Mouse (Mus musculus) heart, embryonic 12.5 days (tissue): ENCODE results near the gene Slit1. TPM values are rescaled to one million over a fixed set of nuclear protein-coding genes. Genes with fewer than 3 reads are reported as not detected.
A peak's percentile ranks its signal among the peaks of the same experiment; 100 is the strongest.

Experiments
- ATAC-seq: fragments of 200-750 bp; cut with Nextera tagmentation; 2 replicates; pipeline ENCODE4 v1.8.0; 2017; ENCODE audit warnings: moderate TSS enrichment, moderate library complexity; ENCODE audit not compliant: insufficient number of reproducible peaks, low FRiP score
- H3K27ac ChIP-seq: fragments of 300-500 bp; sonication (generic); 2 replicates; pipeline ENCODE4 v1.5.1; 2016; ENCODE audit warnings: mild to moderate bottlenecking, moderate library complexity; ENCODE audit not compliant: poor library complexity, severe bottlenecking
- H3K27me3 ChIP-seq: fragments of 300-500 bp; sonication (generic); replicated peaks from 2 replicates; pipeline ENCODE4 v1.6.1; 2016; ENCODE audit warnings: mild to moderate bottlenecking, moderate library complexity
- H3K36me3 ChIP-seq: fragments of 300-500 bp; sonication (generic); 2 replicates; pipeline ENCODE4 v1.6.1; 2016; ENCODE audit warnings: mild to moderate bottlenecking, moderate library complexity
- H3K4me1 ChIP-seq: fragments of 300-500 bp; sonication (generic); replicated peaks from 2 replicates; pipeline ENCODE4 v1.6.1; 2016; ENCODE audit warnings: mild to moderate bottlenecking
- H3K4me2 ChIP-seq: fragments of 300-500 bp; sonication (generic); 2 replicates; pipeline ENCODE4 v1.6.1; 2016; ENCODE audit warnings: mild to moderate bottlenecking, moderate library complexity
- H3K4me3 ChIP-seq: fragments of 300-500 bp; sonication (generic); 2 replicates; pipeline ENCODE4 v1.5.1; 2016; ENCODE audit warnings: mild to moderate bottlenecking
- H3K9ac ChIP-seq: fragments of 300-500 bp; sonication (generic); 2 replicates; pipeline ENCODE4 v1.6.1; 2016; ENCODE audit warnings: mild to moderate bottlenecking, moderate library complexity
- H3K9me3 ChIP-seq: fragments of 300-500 bp; sonication (generic); replicated peaks from 2 replicates; pipeline ENCODE4 v1.6.1; 2016; ENCODE audit warnings: mild to moderate bottlenecking, moderate library complexity
- WGBS: fragments of 180-500 bp; shearing (Covaris S2); methylation state at CpG from one replicate; pipeline ENCODE4 v1.1.7; 2016; 5-methylcytosine and 5-hydroxymethylcytosine counted together
- polyA plus RNA-seq: library from polyadenylated mRNA; unstranded; fragments of >200 nt; fragmentation: Nextera tagmentation; extraction: Ambion mirVana; gene quantifications from 2 replicates; pipeline ENCODE4 v1.2.1, GENCODE M21; 2016

Slit1 gene
- polyA plus RNA-seq, 1 experiment from 2014 or later: 0.13 TPM

DNA sequence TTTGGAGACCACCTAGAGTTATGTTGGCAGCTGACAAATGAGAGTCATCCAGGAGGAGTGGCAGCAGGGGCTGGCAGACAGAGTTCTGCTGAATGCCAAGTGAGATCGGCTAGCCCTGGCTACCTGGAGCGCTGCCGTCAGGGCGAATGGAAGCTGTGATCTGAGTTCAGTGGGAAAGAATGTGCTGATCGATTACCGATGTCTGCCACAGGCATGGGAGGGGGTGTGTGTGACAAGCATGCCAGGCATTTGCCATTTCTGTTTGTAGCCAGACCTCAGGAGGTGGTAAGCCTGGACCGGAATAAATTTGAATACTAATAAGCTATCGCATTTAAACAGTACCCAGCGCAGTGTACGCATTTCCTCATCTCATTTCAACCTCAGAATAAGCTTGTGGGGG is 91.5 kb downstream of the Slit1 start:
- WGBS: 39% methylated on average over 10 of the region's 10 CpGs
- Histone ChIP-seq H3K4me3 (no peak overlapping the region), H3K9me3 (no peaks in the 10 kb centered on the region), H3K36me3 (no peaks in the 10 kb centered on the region), H3K4me2 (no peak overlapping the region), H3K27me3 (peaks cover 84% of the 10 kb centered on the region), H3K9ac (no peak overlapping the region), H3K4me1 (no peaks in the 10 kb centered on the region), H3K27ac (no peak overlapping the region)
- ATAC-seq: no peak

DNA sequence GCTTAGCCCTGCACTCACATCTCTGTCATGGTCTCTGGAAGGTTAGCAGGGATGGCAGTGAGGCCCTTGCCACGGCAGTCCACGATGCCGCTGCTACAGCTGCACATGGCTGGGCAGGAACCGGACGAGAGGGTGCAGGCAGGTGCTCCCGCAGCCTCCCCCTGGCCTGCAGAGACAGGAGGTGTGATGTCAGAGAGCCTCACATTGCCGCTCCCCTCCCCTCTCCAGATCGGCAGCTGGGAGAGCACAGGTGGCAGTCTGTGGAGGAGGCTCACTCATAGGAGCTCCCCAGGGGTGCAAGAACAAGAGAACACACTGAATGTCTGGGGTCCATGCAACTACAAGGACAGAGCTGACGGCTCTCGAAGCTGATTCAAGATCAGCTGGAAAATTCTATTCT is 94.1 kb downstream of the Slit1 start:
- Histone ChIP-seq H3K27ac (no peak overlapping the region), H3K36me3 (no peaks in the 10 kb centered on the region), H3K4me3 (no peak overlapping the region), H3K9me3 (no peaks in the 10 kb centered on the region; the same call in 1 of the 2 replicates), H3K27me3 (peaks cover 64% of the 10 kb centered on the region), H3K4me1 (no peaks in the 10 kb centered on the region), H3K4me2 (no peak overlapping the region), H3K9ac (no peak overlapping the region)
- 46% methylated on average over 10 of the region's 10 CpGs for WGBS
- ATAC-seq: no peak

DNA sequence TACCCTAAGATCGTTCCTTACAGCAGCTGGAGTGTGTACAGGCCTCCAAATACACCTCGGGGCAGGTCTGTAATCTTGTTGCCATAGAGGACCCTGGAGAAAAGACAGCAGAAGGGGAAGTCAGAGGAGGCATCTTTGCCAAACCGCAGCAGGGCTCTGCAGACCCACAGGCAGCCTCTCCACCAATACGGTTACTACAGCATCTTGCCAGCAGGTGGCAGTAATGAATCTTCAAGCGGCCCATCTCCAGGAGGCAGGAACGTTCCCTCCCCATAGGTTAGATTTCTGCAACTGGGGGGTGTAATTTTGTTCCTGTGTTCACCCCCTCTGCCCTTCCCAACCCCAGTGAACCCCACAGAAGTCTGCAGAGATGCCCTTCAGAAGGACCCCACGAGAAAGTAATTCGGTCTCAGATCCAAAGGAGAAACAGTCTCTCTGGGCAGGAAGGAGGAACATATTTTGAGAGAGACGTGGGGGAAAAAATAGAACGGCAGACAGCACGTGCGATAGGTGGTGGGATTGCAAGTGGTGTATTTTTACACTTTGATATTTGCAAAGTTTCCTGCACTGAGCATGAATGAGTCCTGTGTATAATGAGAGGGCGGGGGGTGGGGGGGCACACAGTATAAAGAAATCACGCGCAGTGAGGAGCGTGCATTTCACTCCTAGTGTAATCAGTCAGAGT is 96.4 kb downstream of the Slit1 start:
- H3K4me3 ChIP-seq: no peak overlapping the region
- no peaks in the 10 kb centered on the region for H3K4me1 ChIP-seq
- H3K9ac ChIP-seq: no peak overlapping the region
- 33% methylated on average over 16 of the region's 16 CpGs for WGBS
- H3K36me3 ChIP-seq: no peaks in the 10 kb centered on the region
- H3K27me3 ChIP-seq: peaks cover 42% of the 10 kb centered on the region
- H3K9me3 ChIP-seq: no peaks in the 10 kb centered on the region; the same call in 1 of the 2 replicates
- H3K4me2 ChIP-seq: peak overlapping the region; percentile 43
- no peak overlapping the region for H3K27ac ChIP-seq
- ATAC-seq: no peak

DNA sequence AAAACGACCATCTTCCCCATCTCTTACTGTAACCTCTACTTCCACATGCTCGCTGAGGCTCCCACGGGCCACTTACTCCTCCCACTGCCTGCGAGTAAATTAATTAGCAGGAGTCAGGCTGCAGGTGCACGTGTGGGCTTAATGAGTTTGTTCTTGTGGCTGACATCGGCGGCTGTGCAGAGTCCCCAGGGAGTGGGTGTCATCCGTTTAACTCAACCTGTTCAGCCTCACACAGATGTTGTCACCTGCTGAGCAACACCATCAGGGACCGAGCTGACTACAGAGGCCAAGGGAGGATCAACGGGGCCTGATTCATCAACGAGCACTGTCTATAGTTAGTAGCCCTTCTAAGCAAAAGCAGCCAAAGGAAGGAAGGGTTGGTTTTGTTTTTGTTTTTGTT is 100.5 kb downstream of the Slit1 start:
- no peak overlapping the region for H3K4me3 ChIP-seq
- no peaks in the 10 kb centered on the region for H3K36me3 ChIP-seq
- no peak overlapping the region for H3K27ac ChIP-seq
- H3K27me3 ChIP-seq: peaks cover 10% of the 10 kb centered on the region
- 63% methylated on average over 11 of the region's 11 CpGs for WGBS
- no peak overlapping the region for H3K4me2 ChIP-seq
- no peaks in the 10 kb centered on the region; the same call in 1 of the 2 replicates for H3K9me3 ChIP-seq
- H3K9ac ChIP-seq: no peak overlapping the region
- no peak for ATAC-seq
- no peaks in the 10 kb centered on the region for H3K4me1 ChIP-seq

DNA sequence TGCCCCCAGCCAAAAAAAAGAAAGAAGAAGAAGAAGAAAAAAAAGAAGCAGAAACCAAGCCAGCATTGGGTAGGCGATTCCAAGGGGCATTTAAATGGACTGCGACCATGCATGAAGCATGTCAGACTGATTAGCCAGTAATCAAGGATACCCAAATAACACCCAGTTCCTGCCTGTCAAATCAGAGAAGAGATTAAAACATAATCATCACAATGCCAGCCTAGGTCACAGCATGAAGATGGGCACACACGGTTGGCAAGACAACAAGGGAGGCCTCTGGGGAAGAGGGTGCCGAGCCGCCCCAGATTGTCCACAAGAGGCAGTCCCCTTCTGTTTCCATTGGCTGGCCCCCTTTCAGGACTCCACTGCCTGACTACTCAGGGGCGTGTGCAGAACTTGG is 108.5 kb downstream of the Slit1 start:
- Histone ChIP-seq H3K36me3 (no peaks in the 10 kb centered on the region), H3K4me3 (no peak overlapping the region), H3K4me2 (no peak overlapping the region), H3K27ac (no peak overlapping the region), H3K9ac (no peak overlapping the region), H3K4me1 (0 out of 2 replicates have a peak, but pooled peaks cover 1% of the 10 kb centered on the region), H3K9me3 (no peaks in the 10 kb centered on the region), H3K27me3 (peaks cover 20% of the 10 kb centered on the region)
- no peak for ATAC-seq
- 74% methylated on average over 6 of the region's 6 CpGs for WGBS

DNA sequence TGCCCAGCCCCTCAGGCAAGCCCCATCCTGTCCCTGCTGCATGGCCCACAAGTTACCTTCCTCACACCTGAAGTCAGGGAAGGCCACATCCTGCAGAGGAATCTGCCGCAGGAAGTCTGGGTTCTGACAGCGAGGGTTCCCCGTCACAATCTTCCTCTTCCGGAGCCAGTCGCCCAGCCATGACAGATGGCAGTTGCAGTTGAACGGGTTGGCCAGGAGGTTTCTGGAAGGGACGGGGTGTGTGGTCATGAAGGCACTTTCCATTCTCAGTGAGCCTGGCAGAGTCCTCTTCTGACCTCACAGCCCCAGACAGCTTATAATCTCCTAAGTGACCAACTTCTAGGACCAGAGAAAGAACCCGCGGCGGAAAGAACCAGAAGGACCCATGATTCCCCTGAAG is 109.4 kb downstream of the Slit1 start:
- no peaks in the 10 kb centered on the region for H3K9me3 ChIP-seq
- 0 out of 2 replicates have a peak, but pooled peaks cover 5% of the 10 kb centered on the region for H3K4me1 ChIP-seq
- WGBS: 79% methylated on average over 10 of the region's 10 CpGs
- no peak overlapping the region for H3K4me2 ChIP-seq
- H3K27me3 ChIP-seq: peaks cover 14% of the 10 kb centered on the region; the same call in 1 of the 2 replicates
- H3K9ac ChIP-seq: no peak overlapping the region
- no peak overlapping the region for H3K4me3 ChIP-seq
- no peaks in the 10 kb centered on the region for H3K36me3 ChIP-seq
- H3K27ac ChIP-seq: no peak overlapping the region
- ATAC-seq: no peak

DNA sequence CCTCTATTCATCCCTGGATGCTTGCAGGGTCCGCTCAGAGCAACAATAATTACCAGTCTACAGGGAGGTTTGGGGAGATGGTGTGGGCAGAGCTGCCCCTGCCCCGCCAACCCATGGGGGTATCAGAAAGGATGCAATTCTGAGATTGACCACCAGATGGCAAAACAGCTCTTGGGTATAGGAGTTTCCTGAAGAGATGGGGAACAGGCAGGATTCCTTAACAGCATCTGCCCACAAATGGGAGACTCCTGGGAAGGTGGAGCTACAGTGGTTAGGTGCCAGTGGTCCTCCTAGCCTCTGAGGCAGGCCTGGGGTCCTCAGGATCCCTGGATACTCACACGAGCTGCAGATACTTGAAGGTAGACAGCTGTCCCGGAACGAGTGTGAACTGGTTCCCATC is 113.9 kb downstream of the Slit1 start:
- H3K36me3 ChIP-seq: no peaks in the 10 kb centered on the region
- H3K27me3 ChIP-seq: peaks cover 9% of the 10 kb centered on the region; the same call in 1 of the 2 replicates
- no peaks in the 10 kb centered on the region for H3K9me3 ChIP-seq
- no peak overlapping the region for H3K4me2 ChIP-seq
- 38% methylated on average over 5 of the region's 5 CpGs for WGBS
- H3K9ac ChIP-seq: no peak overlapping the region
- H3K4me1 ChIP-seq: 0 out of 2 replicates have a peak, but pooled peaks cover 5% of the 10 kb centered on the region
- ATAC-seq: no peak
- no peak overlapping the region for H3K27ac ChIP-seq
- H3K4me3 ChIP-seq: no peak overlapping the region

DNA sequence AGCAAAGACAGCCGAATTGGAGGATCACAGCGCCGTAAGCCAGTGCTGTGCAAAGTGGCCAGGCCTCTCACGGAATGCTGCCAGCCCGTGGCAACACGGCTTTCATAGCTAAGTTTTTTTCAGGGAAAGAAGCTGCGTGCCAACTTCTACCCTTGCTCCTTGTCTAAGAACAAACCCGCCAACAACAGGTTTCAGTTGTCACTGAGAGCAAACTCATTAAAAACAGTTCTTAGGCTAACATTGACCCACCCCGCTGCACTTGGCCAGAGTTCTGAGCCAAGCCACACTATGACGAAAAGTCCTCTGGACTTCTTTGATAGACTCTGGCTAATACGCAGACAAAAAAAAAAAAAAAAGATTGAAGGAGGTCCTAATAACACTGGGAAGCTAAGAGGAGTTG is 114.5 kb downstream of the Slit1 start:
- Histone ChIP-seq H3K9me3 (no peaks in the 10 kb centered on the region), H3K27ac (no peak overlapping the region), H3K9ac (no peak overlapping the region), H3K4me3 (no peak overlapping the region), H3K4me1 (0 out of 2 replicates have a peak, but pooled peaks cover 5% of the 10 kb centered on the region), H3K36me3 (no peaks in the 10 kb centered on the region), H3K4me2 (no peak overlapping the region), H3K27me3 (peaks cover 4% of the 10 kb centered on the region; the same call in 1 of the 2 replicates)
- 79% methylated on average over 11 of the region's 11 CpGs for WGBS
- no peak for ATAC-seq

DNA sequence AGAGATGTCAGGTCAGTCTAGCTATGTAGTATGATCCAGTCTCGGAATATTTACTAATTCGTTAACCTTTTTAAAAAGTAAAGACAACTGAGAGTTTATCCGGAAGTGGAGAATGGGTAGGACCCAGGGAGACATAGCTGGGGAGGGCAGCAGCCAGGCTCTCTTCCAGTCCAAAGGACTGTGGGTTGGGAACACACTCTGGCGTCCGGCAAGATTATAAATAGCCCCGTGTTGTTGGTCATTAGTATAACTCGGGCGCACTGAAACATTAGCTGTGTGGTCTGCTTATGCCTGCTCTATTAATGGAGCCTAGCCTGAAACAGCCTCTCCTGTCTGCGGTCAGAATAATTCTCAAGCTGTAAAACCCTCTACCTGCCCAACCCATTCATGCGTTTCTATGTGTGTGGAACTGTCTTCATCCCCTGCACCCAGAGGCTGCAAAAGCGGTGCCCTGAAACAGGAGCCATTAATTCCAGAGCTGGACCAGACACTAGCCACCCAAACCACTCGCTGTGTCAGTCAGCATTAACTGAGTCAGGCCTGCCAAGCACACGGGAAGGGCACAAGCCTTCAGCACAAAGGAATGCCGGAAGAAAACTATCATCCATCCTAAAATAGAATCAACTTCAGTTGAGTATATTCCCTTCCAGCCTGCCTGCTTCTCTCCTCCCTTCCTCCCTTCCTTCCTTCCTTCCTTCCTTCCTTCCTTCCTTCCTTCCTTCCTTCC is 122.9 kb downstream of the Slit1 start:
- Histone ChIP-seq H3K4me2 (no peak overlapping the region), H3K4me3 (no peak overlapping the region), H3K9ac (no peak overlapping the region), H3K27me3 (0 out of 2 replicates have a peak, but pooled peaks cover 6% of the 10 kb centered on the region), H3K27ac (peak overlapping the region; percentile 52), H3K4me1 (peaks cover 28% of the 10 kb centered on the region), H3K9me3 (no peaks in the 10 kb centered on the region), H3K36me3 (no peaks in the 10 kb centered on the region)
- ATAC-seq: no peak
- WGBS: 59% methylated on average over 14 of the region's 14 CpGs

DNA sequence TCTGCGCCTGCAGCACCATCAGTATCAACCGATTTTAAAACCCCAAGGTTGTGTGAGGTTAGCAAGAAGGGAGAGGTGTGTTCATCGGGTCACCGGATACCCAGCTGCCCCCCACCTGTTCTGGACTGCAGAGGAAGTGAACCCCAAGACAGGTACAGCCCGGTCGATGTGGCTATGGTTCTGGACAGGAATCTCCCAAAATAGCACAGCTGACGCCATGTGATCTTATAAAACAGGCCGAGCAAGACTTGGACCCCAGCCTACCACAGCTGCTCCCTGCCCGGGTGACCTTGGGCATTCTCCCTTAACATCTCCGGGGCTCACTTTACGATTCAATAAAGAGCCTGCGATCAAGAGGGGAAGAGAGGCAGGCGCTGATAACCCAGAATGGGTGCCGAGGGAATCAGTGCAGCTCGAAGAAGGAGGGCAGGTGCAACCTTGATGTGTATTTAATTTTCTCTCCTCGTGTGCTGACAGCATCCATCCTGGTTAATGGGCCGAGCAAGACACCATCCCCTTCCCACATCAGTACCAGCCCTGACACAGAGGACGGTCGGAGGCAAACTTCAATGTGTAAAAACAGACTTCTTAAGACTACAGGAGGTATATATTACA is 124.6 kb downstream of the Slit1 start:
- H3K27me3 ChIP-seq: peaks cover 19% of the 10 kb centered on the region
- H3K36me3 ChIP-seq: no peaks in the 10 kb centered on the region
- no peaks in the 10 kb centered on the region for H3K9me3 ChIP-seq
- H3K4me2 ChIP-seq: no peak overlapping the region
- ATAC-seq: no peak
- H3K27ac ChIP-seq: no peak overlapping the region
- no peak overlapping the region for H3K9ac ChIP-seq
- H3K4me3 ChIP-seq: no peak overlapping the region
- WGBS: 60% methylated on average over 19 of the region's 19 CpGs
- H3K4me1 ChIP-seq: peaks cover 28% of the 10 kb centered on the region

DNA sequence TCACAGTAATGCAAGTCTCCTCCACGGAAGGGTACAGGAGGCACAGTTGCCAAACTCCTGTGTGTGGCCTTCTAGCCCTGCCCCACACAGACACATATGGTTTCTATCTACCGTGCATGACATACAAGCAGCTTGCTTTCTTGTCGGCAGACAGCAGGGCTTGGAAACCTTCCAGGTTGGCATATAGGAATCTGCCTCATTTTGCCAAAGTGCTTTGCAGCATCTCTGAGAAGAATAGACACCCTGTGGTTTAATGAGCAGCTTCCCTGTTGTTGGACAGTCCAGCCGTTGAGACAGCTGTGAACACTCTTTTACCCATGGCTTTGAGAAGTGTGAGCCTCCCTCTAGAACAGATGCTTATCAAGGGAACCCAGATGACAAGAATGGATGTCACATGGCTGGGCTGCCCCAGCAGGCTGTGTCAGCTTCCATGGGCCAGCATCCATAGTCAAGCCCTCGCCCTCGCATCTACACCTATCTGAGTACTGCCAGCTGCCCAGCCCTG is 125.3 kb downstream of the Slit1 start:
- 59% methylated on average over 6 of the region's 6 CpGs for WGBS
- no peak overlapping the region for H3K27ac ChIP-seq

More for the DNA sequence above, 125.3 kb downstream of the Slit1 start:
- no peaks in the 10 kb centered on the region for H3K36me3 ChIP-seq
- peaks cover 21% of the 10 kb centered on the region for H3K27me3 ChIP-seq
- H3K4me3 ChIP-seq: no peak overlapping the region
- no peak overlapping the region for H3K4me2 ChIP-seq
- peaks cover 32% of the 10 kb centered on the region for H3K4me1 ChIP-seq
- no peak for ATAC-seq
- no peak overlapping the region for H3K9ac ChIP-seq
- no peaks in the 10 kb centered on the region for H3K9me3 ChIP-seq
